Mouse (Mus musculus): ENCODE data around the gene Trhde. TPM values are rescaled to one million over a fixed set of nuclear protein-coding genes. Genes with fewer than 3 reads are reported as not detected.

Gene Trhde
- total and polyA plus RNA-seq, 3 experiments = not detected

DNA sequence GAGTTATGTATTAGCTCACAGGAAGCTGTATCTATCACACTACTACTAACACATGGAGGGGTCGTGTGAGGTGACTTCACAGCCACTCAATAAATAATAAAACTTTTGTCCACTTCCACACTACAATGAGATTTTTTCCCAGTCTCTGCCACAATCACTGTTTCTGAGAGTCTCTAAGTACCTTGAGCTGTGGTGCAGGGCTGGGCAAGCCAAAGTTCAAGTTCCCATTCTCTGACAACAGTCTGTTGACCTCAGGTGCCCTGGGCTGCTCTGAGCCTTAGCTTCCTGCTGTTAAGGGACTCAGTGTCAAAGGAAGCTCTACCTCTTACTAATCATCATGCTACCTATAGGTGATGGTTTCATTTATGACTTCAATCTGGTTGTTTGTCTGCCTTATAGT, 3.3 kb downstream of the Trhde start:
- no peaks in the 10 kb centered on the region for H3K36me3 ChIP-seq (ENCODE audit: control insufficient read depth in 1 of 2, insufficient read depth in 2 of 2, low read length in 2 of 2)
- no peak overlapping the region for H3K9ac ChIP-seq (ENCODE audit: control insufficient read depth, low read depth, low read length, poor library complexity, severe bottlenecking)
- H3K27me3 ChIP-seq (ENCODE audit: control insufficient read depth in 1 of 2, insufficient read depth in 2 of 2, low read length in 2 of 2) = no peaks in the 10 kb centered on the region
- H3K27ac ChIP-seq (ENCODE audit: control insufficient read depth, low read depth, low read length) = no peak overlapping the region
- no peak for DNase-seq (ENCODE audit: low read depth, low spot score)
- no peak overlapping the region for H3K4me3 ChIP-seq (ENCODE audit: control insufficient read depth in 1 of 2, insufficient read depth in 1 of 2, low read depth in 2 of 2, low read length in 2 of 2)
- TF ChIP-seq UBTF (IDR thresholded peaks at IDR 0.05; ENCODE audit: borderline replicate concordance, insufficient read depth, low read depth, low read length) = no peak
- no peak for TF ChIP-seq ELF1 (IDR thresholded peaks at IDR 0.05; ENCODE audit: low read depth, low read length)
- no peaks in the 10 kb centered on the region for H3K4me1 ChIP-seq (ENCODE audit: control insufficient read depth in 1 of 2, insufficient read depth in 2 of 2, low read length in 2 of 2)
- H3K9me3 ChIP-seq (replicated peaks; ENCODE audit: insufficient read depth, low read length) = no peaks in the 10 kb centered on the region
- no peaks in the 10 kb centered on the region for H3K79me2 ChIP-seq (ENCODE audit: control insufficient read depth, insufficient read depth, low read length, poor library complexity)

DNA sequence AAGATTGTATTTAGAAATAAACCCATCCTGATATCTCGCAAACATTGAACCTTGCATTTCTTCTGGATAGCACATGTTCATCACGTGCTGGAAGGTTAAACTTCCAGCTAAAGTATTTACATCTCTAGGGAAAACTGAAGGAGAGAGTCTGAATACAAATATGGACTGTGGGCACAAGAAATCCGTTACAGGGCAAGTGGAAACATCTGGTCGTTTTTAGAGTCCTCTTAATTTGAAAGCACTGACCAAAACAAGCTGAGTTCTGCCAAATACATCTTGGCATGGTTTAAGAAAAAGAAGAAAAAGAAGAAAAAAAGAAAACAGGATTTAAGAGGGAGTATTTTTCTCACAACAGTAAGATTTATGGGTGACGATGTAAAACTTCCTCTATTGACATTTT, 3.9 kb downstream of the Trhde start:
- Histone ChIP-seq H3K36me3 (ENCODE audit: control insufficient read depth in 1 of 2, insufficient read depth in 2 of 2, low read length in 2 of 2) (no peaks in the 10 kb centered on the region), H3K4me1 (ENCODE audit: control insufficient read depth in 1 of 2, insufficient read depth in 2 of 2, low read length in 2 of 2) (no peaks in the 10 kb centered on the region), H3K9ac (ENCODE audit: control insufficient read depth, low read depth, low read length, poor library complexity, severe bottlenecking) (no peak overlapping the region), H3K9me3 (replicated peaks; ENCODE audit: insufficient read depth, low read length) (no peaks in the 10 kb centered on the region), H3K4me3 (ENCODE audit: control insufficient read depth in 1 of 2, insufficient read depth in 1 of 2, low read depth in 2 of 2, low read length in 2 of 2) (no peak overlapping the region), H3K27me3 (ENCODE audit: control insufficient read depth in 1 of 2, insufficient read depth in 2 of 2, low read length in 2 of 2) (no peaks in the 10 kb centered on the region), H3K27ac (ENCODE audit: control insufficient read depth, low read depth, low read length) (no peak overlapping the region), H3K79me2 (ENCODE audit: control insufficient read depth, insufficient read depth, low read length, poor library complexity) (no peaks in the 10 kb centered on the region)
- DNase-seq (ENCODE audit: low read depth, low spot score) = no peak
- TF ChIP-seq ELF1 (IDR thresholded peaks at IDR 0.05; ENCODE audit: low read depth, low read length) (no peak), GATA1 (IDR thresholded peaks at IDR 0.05; ENCODE audit: low read depth, low read length) (no peak), MYC (IDR thresholded peaks at IDR 0.05; ENCODE audit: low read depth, low read length) (no peak), RCOR1 (IDR thresholded peaks at IDR 0.05; ENCODE audit: low read depth, low read length) (no peak), NELFE (IDR thresholded peaks at IDR 0.05; ENCODE audit: low read depth, low read length) (no peak), POLR2A (IDR thresholded peaks at IDR 0.05; ENCODE audit: control insufficient read depth in 1 of 2, insufficient read depth in 1 of 2, low read depth in 1 of 2, low read length in 2 of 2, poor library complexity in 1 of 2) (no peak), ZNF384 (IDR thresholded peaks at IDR 0.05; ENCODE audit: low read depth, low read length) (no peak), SIN3A (IDR thresholded peaks at IDR 0.05; ENCODE audit: low read length) (no peak), JUND (IDR thresholded peaks at IDR 0.05; ENCODE audit: low read depth, low read length) (no peak), GABPA (IDR thresholded peaks at IDR 0.05; ENCODE audit: low read depth, low read length) (no peak), ETS1 (IDR thresholded peaks at IDR 0.05; ENCODE audit: low read depth, low read length) (no peak), E2F4 (IDR thresholded peaks at IDR 0.05; ENCODE audit: borderline replicate concordance, low read depth, low read length) (no peak), BHLHE40 (IDR thresholded peaks at IDR 0.05; ENCODE audit: borderline replicate concordance, low read depth, low read length) (no peak), MEF2A (IDR thresholded peaks at IDR 0.05; ENCODE audit: extremely low read depth, insufficient replicate concordance, low read depth, low read length, poor library complexity, severe bottlenecking) (no peak)

DNA sequence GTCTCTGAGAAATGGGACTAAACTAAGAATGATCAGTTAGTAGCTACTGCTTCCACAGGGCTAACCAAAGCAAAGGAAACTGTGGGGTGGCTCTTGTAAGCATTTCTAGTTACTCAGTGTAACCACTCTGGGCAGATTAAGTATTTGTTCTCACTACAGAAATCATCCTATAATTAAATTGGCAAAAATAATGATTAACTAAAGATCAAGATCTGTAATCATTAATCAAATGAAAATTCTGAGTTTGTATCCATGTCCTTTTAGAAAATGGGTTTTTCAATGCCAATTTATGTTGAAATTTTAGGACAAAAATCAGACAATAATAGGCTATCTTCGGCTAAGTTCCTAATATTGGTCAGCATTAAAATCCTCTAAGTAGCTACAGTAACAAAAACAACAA, 4.4 kb downstream of the Trhde start:
- no peaks in the 10 kb centered on the region for H3K9me3 ChIP-seq (replicated peaks; ENCODE audit: insufficient read depth, low read length)
- no peaks in the 10 kb centered on the region for H3K36me3 ChIP-seq (ENCODE audit: control insufficient read depth in 1 of 2, insufficient read depth in 2 of 2, low read length in 2 of 2)
- no peak overlapping the region for H3K4me3 ChIP-seq (ENCODE audit: control insufficient read depth in 1 of 2, insufficient read depth in 1 of 2, low read depth in 2 of 2, low read length in 2 of 2)
- H3K27ac ChIP-seq (ENCODE audit: control insufficient read depth, low read depth, low read length) = no peak overlapping the region
- H3K79me2 ChIP-seq (ENCODE audit: control insufficient read depth, insufficient read depth, low read length, poor library complexity) = no peaks in the 10 kb centered on the region
- H3K9ac ChIP-seq (ENCODE audit: control insufficient read depth, low read depth, low read length, poor library complexity, severe bottlenecking) = no peak overlapping the region
- no peak for DNase-seq (ENCODE audit: low read depth, low spot score)
- TF ChIP-seq SIN3A (IDR thresholded peaks at IDR 0.05; ENCODE audit: low read length) (no peak), USF2 (IDR thresholded peaks at IDR 0.05; ENCODE audit: borderline replicate concordance in 1 of 2, insufficient read depth in 1 of 2, low read depth in 1 of 2, low read length in 2 of 2) (no peak), JUND (IDR thresholded peaks at IDR 0.05; ENCODE audit: low read depth, low read length) (no peak), RCOR1 (IDR thresholded peaks at IDR 0.05; ENCODE audit: low read depth, low read length) (no peak)
- H3K4me1 ChIP-seq (ENCODE audit: control insufficient read depth in 1 of 2, insufficient read depth in 2 of 2, low read length in 2 of 2) = no peaks in the 10 kb centered on the region
- H3K27me3 ChIP-seq (ENCODE audit: control insufficient read depth in 1 of 2, insufficient read depth in 2 of 2, low read length in 2 of 2) = no peaks in the 10 kb centered on the region
